Comparison of ENCODE assay signal across 28 mouse cellular contexts in genomic region chr4:52293676-52294075, GRCm38 (mm10).
"Had no signal": no experiment of that assay in that cellular context is flagged by ENCODE, and none has a peak within 500 bp of the region (broad histone marks: within the 10 kb centered on the region; RNA-seq: fewer than 3 reads in every experiment).

No protein-coding gene starts in this region.

- DNase-seq: cerebellum, adult 18-20 months; cerebellum, adult 2 months; cerebellum, adult 8-10 months; cerebellum, adult 9-10 months; cerebellum, adult 9-11 months; cerebellum, postnatal 10 days; cerebellum, postnatal 14 days; cerebellum, postnatal 25 days; cerebellum, postnatal 36 days; embryo, embryonic 11 days; forebrain, postnatal 0 days; gastrocnemius, adult 2 months; gastrocnemius, postnatal 10 days; gastrocnemius, postnatal 14 days; gastrocnemius, postnatal 25 days; gastrocnemius, postnatal 36 days; heart, adult 11 months had no signal

- H3K4me3 ChIP-seq: embryonic facial prominence, embryonic 10.5 days; embryonic facial prominence, embryonic 12.5 days; embryonic facial prominence, embryonic 13.5 days; embryonic facial prominence, embryonic 15.5 days; erythroblast, embryonic 14.5 days; forebrain, embryonic 10.5 days; forebrain, embryonic 12.5 days; forebrain, embryonic 13.5 days; forebrain, embryonic 15.5 days; gastrocnemius, adult 2 months had no signal

- H3K27me3 ChIP-seq: embryonic facial prominence, embryonic 12.5 days; embryonic facial prominence, embryonic 13.5 days; embryonic facial prominence, embryonic 15.5 days; forebrain, embryonic 12.5 days; forebrain, embryonic 13.5 days; forebrain, embryonic 15.5 days had no signal

- H3K27ac ChIP-seq: embryonic facial prominence, embryonic 10.5 days; embryonic facial prominence, embryonic 12.5 days; embryonic facial prominence, embryonic 13.5 days; embryonic facial prominence, embryonic 15.5 days; forebrain, embryonic 10.5 days; forebrain, embryonic 12.5 days; forebrain, embryonic 13.5 days; forebrain, embryonic 15.5 days; gastrocnemius, adult 2 months had no signal

- H3K36me3 ChIP-seq: embryonic facial prominence, embryonic 10.5 days; embryonic facial prominence, embryonic 12.5 days; embryonic facial prominence, embryonic 13.5 days; embryonic facial prominence, embryonic 15.5 days; forebrain, embryonic 10.5 days; forebrain, embryonic 12.5 days; forebrain, embryonic 15.5 days had no signal

- H3K4me1 ChIP-seq: embryonic facial prominence, embryonic 10.5 days; embryonic facial prominence, embryonic 12.5 days; embryonic facial prominence, embryonic 13.5 days; embryonic facial prominence, embryonic 15.5 days; forebrain, embryonic 10.5 days; forebrain, embryonic 12.5 days; forebrain, embryonic 13.5 days; forebrain, embryonic 15.5 days had no signal

- ATAC-seq: forebrain, embryonic 13.5 days; forebrain, embryonic 14.5 days; forebrain, embryonic 15.5 days; forebrain, embryonic 16.5 days; forebrain, postnatal 0 days had no signal

- H3K9ac ChIP-seq: embryonic facial prominence, embryonic 12.5 days; embryonic facial prominence, embryonic 13.5 days; embryonic facial prominence, embryonic 15.5 days; forebrain, embryonic 12.5 days; forebrain, embryonic 13.5 days; forebrain, embryonic 15.5 days; forebrain, postnatal 0 days had no signal

- H3K4me2 ChIP-seq: embryonic facial prominence, embryonic 12.5 days; embryonic facial prominence, embryonic 13.5 days; embryonic facial prominence, embryonic 15.5 days; forebrain, embryonic 12.5 days; forebrain, embryonic 13.5 days; forebrain, embryonic 15.5 days had no signal

- H3K9me3 ChIP-seq: embryonic facial prominence, embryonic 10.5 days; embryonic facial prominence, embryonic 12.5 days; embryonic facial prominence, embryonic 13.5 days; embryonic facial prominence, embryonic 15.5 days; forebrain, embryonic 10.5 days; forebrain, embryonic 12.5 days; forebrain, embryonic 13.5 days; forebrain, embryonic 15.5 days had no signal
